In the genomic region with DNA sequence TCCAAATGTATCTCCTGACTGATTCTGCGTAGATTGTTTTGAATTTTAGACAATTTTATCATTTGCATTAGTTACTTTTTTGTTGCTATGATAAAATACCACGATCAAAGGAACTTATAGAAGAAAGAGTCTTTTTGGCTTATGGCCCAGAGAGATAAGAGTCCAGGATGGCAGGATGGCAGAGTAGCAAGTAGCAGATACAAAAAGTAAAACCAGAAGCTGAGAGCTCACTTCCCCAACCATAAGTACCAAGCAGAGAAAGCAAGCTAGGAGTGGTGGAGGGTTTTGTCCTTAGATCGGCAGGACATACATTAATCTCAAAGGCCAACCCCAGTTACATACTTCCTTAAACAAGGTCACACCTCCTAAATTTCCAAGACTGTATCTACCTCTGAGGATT, we compare ENCODE assay signal across 27 mouse cellular contexts.
"Had no signal": no experiment of that assay in that cellular context is flagged by ENCODE, and none has a peak within 500 bp of the region (broad histone marks: within the 10 kb centered on the region; RNA-seq: fewer than 3 reads in every experiment).

No protein-coding gene starts in this region.

- H3K4me1 ChIP-seq: embryonic facial prominence, embryonic 10.5 days; embryonic facial prominence, embryonic 12.5 days; embryonic facial prominence, embryonic 13.5 days; embryonic facial prominence, embryonic 15.5 days; forebrain, embryonic 12.5 days; forebrain, embryonic 15.5 days had no signal

- H3K9ac ChIP-seq: embryonic facial prominence, embryonic 12.5 days; embryonic facial prominence, embryonic 13.5 days; embryonic facial prominence, embryonic 15.5 days; forebrain, embryonic 12.5 days; forebrain, embryonic 13.5 days; forebrain, embryonic 15.5 days; forebrain, postnatal 0 days had no signal

- ATAC-seq: forebrain, embryonic 13.5 days; forebrain, embryonic 14.5 days; forebrain, embryonic 15.5 days; forebrain, embryonic 16.5 days; forebrain, postnatal 0 days had no signal

- H3K4me2 ChIP-seq: embryonic facial prominence, embryonic 12.5 days; embryonic facial prominence, embryonic 13.5 days; embryonic facial prominence, embryonic 15.5 days; forebrain, embryonic 12.5 days; forebrain, embryonic 13.5 days; forebrain, embryonic 15.5 days had no signal

- DNase-seq: cerebellum, adult 9-10 months; cerebellum, adult 9-11 months; cerebellum, postnatal 10 days; cerebellum, postnatal 14 days; cerebellum, postnatal 25 days; cerebellum, postnatal 36 days; embryo, embryonic 11 days; forebrain, postnatal 0 days; gastrocnemius, adult 2 months; gastrocnemius, postnatal 10 days; gastrocnemius, postnatal 14 days; gastrocnemius, postnatal 25 days; gastrocnemius, postnatal 36 days; heart, adult 11 months; heart, adult 18-20 months; heart, adult 2 months had no signal

- H3K36me3 ChIP-seq: embryonic facial prominence, embryonic 10.5 days; embryonic facial prominence, embryonic 12.5 days; embryonic facial prominence, embryonic 13.5 days; embryonic facial prominence, embryonic 15.5 days; forebrain, embryonic 10.5 days; forebrain, embryonic 12.5 days; forebrain, embryonic 15.5 days had no signal

- H3K4me3 ChIP-seq: embryonic facial prominence, embryonic 10.5 days; embryonic facial prominence, embryonic 12.5 days; embryonic facial prominence, embryonic 13.5 days; embryonic facial prominence, embryonic 15.5 days; erythroblast, embryonic 14.5 days; forebrain, embryonic 10.5 days; forebrain, embryonic 12.5 days; forebrain, embryonic 13.5 days; forebrain, embryonic 15.5 days; gastrocnemius, adult 2 months; heart, adult 2 months had no signal

- H3K9me3 ChIP-seq: embryonic facial prominence, embryonic 10.5 days; embryonic facial prominence, embryonic 12.5 days; embryonic facial prominence, embryonic 13.5 days; embryonic facial prominence, embryonic 15.5 days; forebrain, embryonic 10.5 days; forebrain, embryonic 12.5 days; forebrain, embryonic 13.5 days; forebrain, embryonic 15.5 days had no signal

- H3K27me3 ChIP-seq: embryonic facial prominence, embryonic 12.5 days; embryonic facial prominence, embryonic 13.5 days; embryonic facial prominence, embryonic 15.5 days; forebrain, embryonic 12.5 days; forebrain, embryonic 13.5 days; forebrain, embryonic 15.5 days had no signal

- H3K27ac ChIP-seq: embryonic facial prominence, embryonic 10.5 days; embryonic facial prominence, embryonic 12.5 days; embryonic facial prominence, embryonic 13.5 days; embryonic facial prominence, embryonic 15.5 days; forebrain, embryonic 10.5 days; forebrain, embryonic 12.5 days; forebrain, embryonic 13.5 days; forebrain, embryonic 15.5 days; gastrocnemius, adult 2 months; heart, adult 2 months had no signal
